Mouse (Mus musculus): ENCODE results near the gene Nudt17. TPM values are rescaled to one million over a fixed set of nuclear protein-coding genes. Genes with fewer than 3 reads are reported as not detected.
"Not testable (repeated sequence)": the region's sequence is repeated elsewhere in the genome, so short reads cannot be mapped to it uniquely, and the experiment has no call there.

Nudt17 gene
- polyA plus RNA-seq, 1 experiment from 2014 or later = 16.6 TPM

DNA sequence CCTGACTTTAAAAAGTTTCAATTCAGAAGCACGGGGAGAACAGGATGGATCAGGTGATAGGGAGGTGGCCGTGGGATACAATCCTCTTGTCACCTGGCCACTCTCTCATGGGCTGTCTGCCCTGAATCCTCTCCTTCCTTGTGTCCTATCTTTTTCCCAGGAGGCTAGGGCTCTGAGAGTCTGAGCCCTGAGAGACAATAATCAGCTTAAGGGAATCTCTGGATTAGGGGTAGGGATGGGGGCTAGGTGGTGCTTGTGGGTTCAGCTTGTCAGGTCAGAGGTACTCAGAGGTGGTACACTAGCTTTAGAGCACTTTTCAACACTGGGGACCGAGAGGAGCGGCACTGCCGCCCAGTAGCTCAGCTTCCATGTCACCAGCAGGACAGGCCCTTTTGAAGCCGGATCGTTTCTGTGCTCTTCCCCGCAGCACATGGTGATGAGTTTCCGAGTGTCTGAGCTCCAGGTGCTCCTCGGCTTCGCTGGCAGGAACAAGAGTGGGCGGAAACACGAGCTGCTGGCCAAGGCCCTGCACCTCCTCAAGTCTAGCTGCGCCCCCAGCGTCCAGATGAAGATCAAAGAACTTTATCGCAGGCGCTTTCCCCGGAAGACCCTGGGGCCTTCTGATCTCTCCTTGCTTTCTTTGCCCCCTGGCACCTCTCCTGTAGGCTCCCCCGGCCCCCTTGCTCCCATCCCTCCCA is 9.2 kb downstream of the Nudt17 start:
- DNase-seq (ENCODE audit: low spot score) = no peak
- H3K36me3 ChIP-seq = peaks cover 49% of the 10 kb centered on the region
- no peak overlapping the region for H3K4me3 ChIP-seq
- H3K27ac ChIP-seq (replicated peaks) = 0 out of 2 replicates have a peak overlapping the region, but pooled peaks have one; percentile 28
- H3K4me1 ChIP-seq = peaks cover 38% of the 10 kb centered on the region
- no peaks in the 10 kb centered on the region for H3K27me3 ChIP-seq (ENCODE audit: low read depth, poor library complexity, severe bottlenecking)
- WGBS = 57% methylated on average over 19 of the region's 19 CpGs
- H3K9me3 ChIP-seq (replicated peaks) = no peaks in the 10 kb centered on the region

DNA sequence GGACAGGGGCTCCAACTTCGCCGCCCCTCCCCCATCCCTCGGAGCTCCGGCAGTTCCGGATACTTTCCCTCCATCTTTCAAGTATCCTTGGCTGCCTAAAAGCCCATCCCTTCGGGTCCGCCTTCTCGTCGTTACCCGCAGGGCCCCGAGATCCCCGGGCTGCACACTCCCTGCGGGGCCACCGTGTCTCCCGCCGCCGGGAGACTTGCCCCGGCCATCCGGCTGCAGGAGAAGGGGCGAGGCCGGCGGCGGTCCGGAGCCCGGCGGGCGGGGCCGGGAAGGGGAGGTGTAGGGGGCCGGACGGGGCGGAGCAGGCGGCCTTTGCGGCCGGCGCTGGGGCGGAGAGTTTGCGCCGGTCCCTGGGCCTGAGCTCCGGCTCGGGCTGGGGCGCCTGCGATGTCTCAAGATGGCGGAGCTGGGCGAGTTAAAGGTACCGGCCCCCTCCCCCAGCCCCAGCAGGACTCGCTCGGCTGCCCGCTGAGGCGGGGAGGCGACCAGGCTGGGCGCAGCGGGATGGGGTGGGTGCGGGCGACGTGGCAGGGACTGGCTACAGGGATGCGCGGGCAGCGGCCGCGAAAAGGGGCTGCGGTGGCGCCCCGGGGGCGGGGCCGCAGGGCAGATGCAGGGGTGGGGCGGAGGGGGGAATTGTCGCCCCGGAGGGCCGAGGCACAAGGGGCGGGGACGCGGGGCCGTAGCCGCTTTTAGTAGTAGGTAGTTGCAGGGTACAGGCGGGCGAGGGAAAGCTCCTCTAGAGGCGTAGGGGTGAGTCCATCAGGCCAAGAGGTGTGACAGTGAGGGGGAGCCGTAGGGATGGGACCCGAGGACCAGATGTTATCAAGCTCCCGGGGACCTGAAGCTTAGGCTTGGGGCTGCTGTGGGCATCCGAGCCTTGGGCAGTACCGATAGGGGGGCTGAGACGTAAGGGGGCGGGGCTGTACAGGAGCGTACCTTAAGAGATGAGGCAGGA is 11.3 kb downstream of the Nudt17 start:
- WGBS = under 1% methylated on average over 85 of the region's 85 CpGs
- peak; percentile 93 for DNase-seq (ENCODE audit: low spot score)
- Histone ChIP-seq H3K27me3 (ENCODE audit: low read depth, poor library complexity, severe bottlenecking) (no peaks in the 10 kb centered on the region), H3K9me3 (replicated peaks) (no peaks in the 10 kb centered on the region), H3K4me3 (peak overlapping the region; percentile 81), H3K27ac (replicated peaks) (peak overlapping the region; percentile 94), H3K36me3 (peaks cover 29% of the 10 kb centered on the region), H3K4me1 (peaks cover 46% of the 10 kb centered on the region)

DNA sequence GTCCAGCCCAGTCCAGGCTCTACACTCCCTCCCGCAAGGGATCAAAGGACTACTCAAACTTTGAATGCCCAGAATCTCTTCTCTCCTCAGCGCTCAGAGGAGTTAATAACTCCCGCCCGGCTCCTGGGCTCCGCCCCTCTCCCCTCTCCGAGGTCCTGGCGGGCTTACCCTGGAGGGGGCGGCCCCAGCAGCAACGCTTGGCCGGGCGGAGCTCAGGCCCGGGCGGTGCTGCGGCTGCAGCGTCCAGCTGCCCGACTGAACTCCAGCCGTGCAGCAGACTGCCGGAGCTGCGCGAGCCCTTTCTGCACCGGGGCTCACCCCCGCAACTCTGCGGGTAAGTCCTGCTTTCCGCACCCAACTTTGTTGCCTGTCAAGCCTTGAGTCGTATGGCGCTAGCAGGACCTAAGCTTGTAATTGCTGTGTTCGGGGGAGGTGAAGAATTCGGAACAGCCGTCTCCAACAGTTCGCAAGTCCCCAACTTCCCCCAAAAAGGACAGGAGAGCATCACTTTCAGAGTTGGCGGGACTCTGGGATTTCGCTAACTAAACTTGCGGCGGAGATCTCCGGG is 12.1 kb downstream of the Nudt17 start, which contains the start of gene Pias3:
Gene Pias3, plus strand, starts transcription at position 187 of the 568 bp plus-strand sequence.
- WGBS = 0% methylated on average over 35 of the region's 35 CpGs
- H3K36me3 ChIP-seq = peaks cover 21% of the 10 kb centered on the region
- no peaks in the 10 kb centered on the region for H3K27me3 ChIP-seq (ENCODE audit: low read depth, poor library complexity, severe bottlenecking)
- peaks cover 46% of the 10 kb centered on the region for H3K4me1 ChIP-seq
- peak; percentile 86 for DNase-seq (ENCODE audit: low spot score)
- H3K27ac ChIP-seq (replicated peaks) = peak within 1 kb of the TSS; percentile 94
- H3K9me3 ChIP-seq (replicated peaks) = no peaks in the 10 kb centered on the region
- peak within 1 kb of the TSS; percentile 81 for H3K4me3 ChIP-seq

DNA sequence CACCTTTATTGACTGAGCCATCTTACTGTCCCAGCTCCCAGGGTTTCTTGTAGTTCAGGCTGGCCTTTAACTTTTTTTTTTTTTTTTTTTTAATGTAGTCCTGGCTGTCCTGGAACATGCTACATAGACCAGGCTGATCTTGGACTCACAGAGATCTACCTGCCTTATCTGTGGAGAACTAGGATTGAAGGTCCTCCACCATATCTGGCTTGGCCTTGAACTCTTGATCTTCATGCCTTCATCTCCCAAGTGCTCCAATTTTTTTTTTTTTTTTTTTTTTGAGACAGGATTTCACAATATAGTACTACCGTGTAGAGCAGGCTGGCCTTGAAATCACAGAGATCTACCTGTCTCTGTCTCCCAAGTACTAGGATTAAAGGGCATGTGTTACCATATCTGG is 14.8 kb downstream of the Nudt17 start:
- WGBS = 92% methylated on average over 1 of the region's 1 CpGs
- Histone ChIP-seq H3K36me3 (no peaks in the 10 kb centered on the region), H3K4me1 (peaks cover 53% of the 10 kb centered on the region), H3K4me3 (no peak overlapping the region), H3K27me3 (ENCODE audit: low read depth, poor library complexity, severe bottlenecking) (peaks cover 12% of the 10 kb centered on the region; the same call in 1 of the 2 replicates), H3K9me3 (replicated peaks) (no peaks in the 10 kb centered on the region), H3K27ac (replicated peaks) (no peak overlapping the region)
- no peak for DNase-seq (ENCODE audit: low spot score)

DNA sequence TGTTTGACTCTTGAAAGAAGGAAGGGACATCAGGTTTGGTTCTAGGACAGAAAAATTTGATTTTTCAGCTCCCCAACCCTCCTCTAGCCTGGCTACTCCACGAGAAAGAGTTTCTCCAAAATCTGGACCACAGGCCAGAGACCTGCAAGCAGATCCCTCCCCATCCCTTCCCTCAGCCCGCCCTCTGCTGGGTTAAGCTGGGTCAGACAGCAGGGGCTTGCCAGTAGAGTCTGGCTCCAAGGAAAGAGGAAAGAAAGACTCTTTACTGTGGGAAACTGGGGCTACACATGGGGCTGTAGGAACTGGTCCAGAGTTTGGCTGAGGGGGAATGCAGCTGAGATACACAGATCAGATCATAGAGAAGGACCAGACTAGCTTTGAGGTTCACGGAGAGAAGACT is 15.9 kb downstream of the Nudt17 start:
- peak; percentile 64 for DNase-seq (ENCODE audit: low spot score)
- Histone ChIP-seq H3K27ac (replicated peaks) (peak overlapping the region; percentile 38; the same call in 1 of the 2 replicates), H3K4me3 (no peak overlapping the region), H3K36me3 (no peaks in the 10 kb centered on the region), H3K4me1 (peaks cover 45% of the 10 kb centered on the region), H3K9me3 (replicated peaks) (no peaks in the 10 kb centered on the region), H3K27me3 (ENCODE audit: low read depth, poor library complexity, severe bottlenecking) (peaks cover 14% of the 10 kb centered on the region; the same call in 1 of the 2 replicates)
- 10% methylated on average over 3 of the region's 3 CpGs for WGBS

DNA sequence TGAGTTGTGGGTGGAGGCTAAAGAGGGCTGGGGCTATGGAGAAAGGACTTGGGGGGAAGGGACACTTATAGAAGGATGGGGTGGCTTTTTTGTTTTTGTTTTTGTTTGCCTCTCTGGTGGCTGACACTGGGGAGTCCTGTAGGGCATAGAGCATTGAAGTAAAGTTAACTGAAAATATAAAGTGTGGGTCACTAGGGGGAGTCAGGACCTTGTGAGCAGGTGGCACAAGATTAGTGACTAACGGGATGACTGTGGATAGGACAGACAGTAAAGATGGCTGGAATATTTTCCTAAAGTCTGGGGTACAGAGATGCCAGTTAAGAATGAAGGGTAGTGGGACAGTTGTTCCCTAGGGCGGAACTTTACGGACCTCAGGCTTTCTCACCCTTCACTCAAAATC is 18.1 kb downstream of the Nudt17 start:
- no peaks in the 10 kb centered on the region for H3K9me3 ChIP-seq (replicated peaks)
- peaks cover 29% of the 10 kb centered on the region for H3K4me1 ChIP-seq
- H3K36me3 ChIP-seq = no peaks in the 10 kb centered on the region
- no peak overlapping the region for H3K27ac ChIP-seq (replicated peaks)
- H3K27me3 ChIP-seq (ENCODE audit: low read depth, poor library complexity, severe bottlenecking) = peaks cover 22% of the 10 kb centered on the region
- no peak for DNase-seq (ENCODE audit: low spot score)
- 51% methylated on average over 3 of the region's 3 CpGs for WGBS
- H3K4me3 ChIP-seq = no peak overlapping the region

DNA sequence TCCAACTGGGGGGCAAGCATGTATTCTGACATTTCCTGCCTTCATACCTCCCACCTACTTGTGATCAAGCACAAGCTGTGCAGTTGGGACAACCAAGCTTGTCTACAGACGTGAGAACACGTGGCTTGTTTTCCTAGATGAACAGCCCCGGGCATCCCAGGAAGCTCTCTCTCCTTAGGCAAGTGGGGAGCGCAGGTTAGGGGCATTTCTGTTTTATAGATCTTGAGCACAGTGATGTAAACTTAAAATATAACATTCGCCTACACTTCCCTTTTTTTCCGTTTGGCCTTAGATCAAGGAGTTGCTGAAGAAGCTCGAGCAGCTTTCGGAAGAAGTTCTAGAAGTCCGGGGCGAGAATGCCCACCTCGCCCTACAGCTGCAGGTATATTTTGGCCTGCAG is 19.5 kb downstream of the Nudt17 start:
- H3K4me1 ChIP-seq = peaks cover 33% of the 10 kb centered on the region
- H3K27me3 ChIP-seq (ENCODE audit: low read depth, poor library complexity, severe bottlenecking) = peaks cover 36% of the 10 kb centered on the region
- DNase-seq (ENCODE audit: low spot score) = no peak
- WGBS = 87% methylated on average over 11 of the region's 11 CpGs
- H3K4me3 ChIP-seq = no peak overlapping the region
- H3K27ac ChIP-seq (replicated peaks) = no peak overlapping the region
- no peaks in the 10 kb centered on the region for H3K9me3 ChIP-seq (replicated peaks)
- H3K36me3 ChIP-seq = no peaks in the 10 kb centered on the region

DNA sequence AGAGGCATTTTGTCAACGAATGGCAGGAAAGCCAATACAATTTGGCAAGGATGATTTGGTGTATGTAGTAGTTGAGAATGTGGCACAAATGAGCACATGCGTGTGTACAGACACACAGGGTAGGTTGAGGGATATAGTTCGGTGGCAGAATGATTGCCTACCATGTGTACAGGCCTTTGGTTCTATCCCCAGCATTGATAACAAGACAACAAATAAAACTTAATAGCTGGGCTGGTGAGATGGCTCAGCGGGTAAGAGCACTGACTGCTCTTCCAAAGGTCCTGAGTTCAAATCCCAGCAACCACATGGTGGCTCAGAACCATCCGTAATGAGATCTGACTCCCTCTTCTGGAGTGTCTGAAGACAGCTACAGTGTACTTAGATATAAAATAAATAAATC is 22.3 kb downstream of the Nudt17 start:
- not testable (repeated sequence) for H3K27ac ChIP-seq (replicated peaks); H3K4me3 ChIP-seq; H3K36me3 ChIP-seq; DNase-seq (ENCODE audit: low spot score); H3K9me3 ChIP-seq (replicated peaks)
- Histone ChIP-seq H3K4me1 (peaks cover 30% of the 10 kb centered on the region), H3K27me3 (ENCODE audit: low read depth, poor library complexity, severe bottlenecking) (peaks cover 53% of the 10 kb centered on the region)
- 90% methylated on average over 5 of the region's 5 CpGs for WGBS

DNA sequence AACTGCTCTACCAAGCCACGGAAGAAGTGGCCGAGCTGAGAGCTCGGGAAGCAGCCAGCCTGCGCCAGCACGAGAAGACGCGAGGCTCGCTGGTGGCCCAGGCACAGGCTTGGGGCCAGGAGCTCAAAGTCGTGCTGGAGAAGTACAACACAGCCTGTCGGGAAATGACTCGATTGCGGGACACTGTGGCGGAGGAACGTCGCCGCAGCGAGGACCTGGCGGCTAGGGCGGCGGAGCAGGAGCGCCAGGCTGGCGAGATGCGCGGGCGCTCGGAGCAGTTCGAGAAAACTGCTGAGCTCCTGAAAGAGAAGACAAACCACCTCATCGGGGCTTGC is 23.6 kb downstream of the Nudt17 start:
- WGBS = 47% methylated on average over 28 of the region's 28 CpGs
- no peaks in the 10 kb centered on the region for H3K9me3 ChIP-seq (replicated peaks)
- DNase-seq (ENCODE audit: low spot score) = peak; percentile 26
- H3K4me3 ChIP-seq = peak overlapping the region; percentile 30
- peaks cover 29% of the 10 kb centered on the region for H3K4me1 ChIP-seq
- H3K27me3 ChIP-seq (ENCODE audit: low read depth, poor library complexity, severe bottlenecking) = peaks cover 65% of the 10 kb centered on the region
- no peaks in the 10 kb centered on the region for H3K36me3 ChIP-seq
- peak overlapping the region; percentile 23; the same call in 1 of the 2 replicates for H3K27ac ChIP-seq (replicated peaks)

DNA sequence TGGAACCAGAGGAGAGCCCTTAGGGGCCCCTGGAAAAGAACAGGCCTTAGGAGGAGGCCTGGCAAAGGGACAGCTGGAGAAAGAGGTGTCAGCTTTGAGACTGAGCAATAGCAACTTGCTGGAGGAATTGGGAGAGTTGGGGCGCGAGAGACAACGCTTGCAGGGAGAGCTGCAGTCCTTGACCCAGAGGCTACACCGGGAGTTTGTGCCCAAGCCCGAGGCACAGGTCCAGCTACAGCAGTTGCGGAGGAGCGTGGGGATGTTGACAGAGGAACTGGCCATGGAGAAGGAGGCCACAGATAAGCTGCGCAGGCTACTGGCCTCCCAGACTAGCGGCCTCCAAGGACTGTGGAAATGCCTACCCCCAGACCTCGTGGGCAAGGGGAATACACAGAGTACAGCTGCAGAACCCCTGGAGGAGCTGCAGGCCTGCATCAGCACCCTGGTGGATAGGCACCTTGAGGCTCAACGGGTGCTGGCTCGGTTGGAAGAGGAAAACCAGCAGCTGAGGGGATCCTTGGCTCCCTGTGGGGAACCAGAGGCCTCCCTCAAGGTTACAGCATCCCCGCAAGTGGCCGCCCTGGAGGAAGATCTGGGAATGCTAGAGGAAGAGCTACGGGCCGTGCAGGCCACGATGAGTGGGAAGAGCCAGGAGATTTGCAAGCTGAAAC is 24.1 kb downstream of the Nudt17 start:
- Histone ChIP-seq H3K27ac (replicated peaks) (peak overlapping the region; percentile 23; the same call in 1 of the 2 replicates), H3K4me1 (peaks cover 28% of the 10 kb centered on the region), H3K36me3 (no peaks in the 10 kb centered on the region), H3K9me3 (replicated peaks) (no peaks in the 10 kb centered on the region), H3K27me3 (ENCODE audit: low read depth, poor library complexity, severe bottlenecking) (peaks cover 65% of the 10 kb centered on the region), H3K4me3 (peak overlapping the region; percentile 30)
- DNase-seq (ENCODE audit: low spot score) = no peak
- WGBS = 62% methylated on average over 17 of the region's 17 CpGs

DNA sequence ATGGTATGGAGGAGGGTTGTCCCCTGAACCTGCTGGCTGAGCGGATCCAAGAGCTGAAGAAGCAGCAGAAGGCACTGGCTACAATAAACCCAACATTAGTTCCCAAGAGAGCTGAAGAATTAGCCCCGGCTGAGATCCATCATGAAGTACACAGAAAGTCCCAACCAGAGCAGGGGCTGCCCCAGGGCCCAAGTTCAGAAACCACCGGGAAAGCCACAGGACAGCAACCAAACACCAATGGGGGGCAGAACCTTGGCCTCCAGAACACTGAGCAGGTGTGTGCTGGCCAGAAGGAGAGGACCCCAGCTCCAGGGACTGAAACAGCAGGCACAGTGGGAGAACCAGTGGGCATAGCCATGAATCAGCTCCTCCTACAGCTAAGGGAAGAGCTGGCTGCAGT is 24.9 kb downstream of the Nudt17 start:
- no peaks in the 10 kb centered on the region for H3K36me3 ChIP-seq
- H3K27ac ChIP-seq (replicated peaks) = no peak overlapping the region
- 90% methylated on average over 3 of the region's 3 CpGs for WGBS
- no peaks in the 10 kb centered on the region for H3K9me3 ChIP-seq (replicated peaks)
- no peak overlapping the region for H3K4me3 ChIP-seq
- H3K27me3 ChIP-seq (ENCODE audit: low read depth, poor library complexity, severe bottlenecking) = peaks cover 65% of the 10 kb centered on the region
- H3K4me1 ChIP-seq = peaks cover 28% of the 10 kb centered on the region
- no peak for DNase-seq (ENCODE audit: low spot score)

DNA sequence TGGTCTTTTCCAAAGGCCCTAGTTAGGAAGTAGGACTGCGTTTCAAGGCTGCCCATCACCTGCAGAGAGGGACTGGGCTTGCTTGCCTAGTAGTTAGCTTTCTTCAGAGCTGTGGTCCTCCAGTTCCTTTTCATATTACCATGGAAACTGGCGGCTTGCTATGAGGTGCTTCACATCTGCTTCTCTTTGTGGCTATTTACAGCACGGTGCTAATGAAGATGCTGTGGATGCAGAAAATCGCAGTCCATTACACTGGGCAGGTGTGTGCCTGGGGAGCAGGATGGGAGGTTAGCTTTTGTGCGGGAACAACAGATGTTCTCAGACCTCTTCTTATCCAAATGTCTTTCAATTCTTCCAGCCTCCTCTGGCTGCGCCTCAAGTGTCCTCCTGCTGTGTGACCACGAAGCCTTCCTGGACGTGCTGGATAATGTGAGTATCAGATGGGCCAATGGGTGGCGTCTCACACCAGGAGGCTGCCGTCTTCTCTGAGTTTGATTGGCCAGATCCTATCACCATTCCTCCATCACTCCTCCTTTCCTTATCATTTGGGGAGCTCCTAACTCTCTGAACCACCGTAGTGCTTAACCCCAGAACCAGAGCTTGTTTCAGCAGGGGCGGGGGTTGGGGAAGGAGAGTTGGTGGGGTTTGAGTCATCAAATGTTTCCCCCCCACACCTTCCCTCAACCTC is 27.9 kb downstream of the Nudt17 start:
- no peaks in the 10 kb centered on the region for H3K36me3 ChIP-seq
- no peak overlapping the region for H3K4me3 ChIP-seq
- H3K27ac ChIP-seq (replicated peaks) = no peak overlapping the region
- peaks cover 28% of the 10 kb centered on the region for H3K4me1 ChIP-seq
- H3K27me3 ChIP-seq (ENCODE audit: low read depth, poor library complexity, severe bottlenecking) = peaks cover 64% of the 10 kb centered on the region
- DNase-seq (ENCODE audit: low spot score) = no peak
- WGBS = 16% methylated on average over 12 of the region's 12 CpGs
- no peaks in the 10 kb centered on the region for H3K9me3 ChIP-seq (replicated peaks)
